Mouse (Mus musculus) 3T3-L1 (cell line): Measurements from ENCODE around the gene Skint4.

Source experiments
- DNase-seq: peaks from one replicate; pipeline ENCODE4 v3.0.0-alpha.2; 2015; ENCODE audit warnings: low read depth, low spot score

Skint4 gene

DNA sequence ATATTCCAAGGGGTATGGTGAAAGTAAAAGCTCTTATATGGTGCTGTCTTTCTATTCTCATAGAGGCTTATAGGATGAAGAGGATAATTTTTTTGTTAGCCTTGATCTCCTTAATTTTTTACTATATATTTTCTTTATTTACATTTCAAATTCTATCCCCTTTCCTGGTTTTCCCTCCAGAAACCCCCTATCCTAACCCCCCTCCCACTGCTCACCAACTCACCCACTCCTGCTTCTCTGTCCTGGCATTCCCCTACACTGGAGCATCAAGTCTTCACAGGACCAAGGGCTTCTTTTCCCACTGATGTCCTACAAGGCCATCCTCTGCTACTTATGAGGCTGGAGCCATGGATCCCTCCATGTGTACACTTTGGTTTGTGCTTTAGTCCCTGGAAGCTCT, at the start of gene Skint4:
Skint4 (plus strand) TSS at position 301 of the 400 bp plus-strand sequence.
- DNase-seq: no peak
